Mouse (Mus musculus): ENCODE measurements around the gene Crcp.

The Crcp gene

GRCm38 (mm10) chr5:130060329-130060665, 31.2 kb downstream of the Crcp start:
- DNase-seq = no peak

GRCm38 (mm10) chr5:130062096-130062495, 33.0 kb downstream of the Crcp start:
- DNase-seq = no peak

- DNase-seq = peak; percentile 81
Measured at GRCm38 (mm10) chr5:130063760-130064159, 34.7 kb downstream of the Crcp start.

- DNase-seq = no peak
Measured at GRCm38 (mm10) chr5:130065579-130065978, 36.5 kb downstream of the Crcp start.

DNA sequence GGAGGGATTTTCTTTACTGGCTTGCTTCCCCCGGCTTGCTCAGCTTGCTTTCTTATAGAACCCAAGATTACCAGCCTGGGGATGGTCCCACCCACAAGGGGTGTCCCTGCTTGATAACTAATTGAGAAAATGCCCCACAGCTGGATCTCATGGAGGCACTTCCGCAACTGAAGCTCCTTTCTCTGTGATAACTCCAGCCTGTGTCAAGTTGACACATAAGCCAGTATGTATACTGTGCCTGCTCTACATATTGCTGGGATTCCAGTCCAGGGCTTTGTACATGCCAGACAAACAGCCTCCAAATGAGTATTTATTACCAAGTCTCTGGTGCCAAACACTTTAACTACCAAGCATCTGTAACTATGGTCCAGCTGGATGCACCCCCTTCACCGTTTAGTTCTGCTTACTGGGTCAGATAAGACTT, 38.8 kb downstream of the Crcp start:
- no peak for DNase-seq

- DNase-seq = no peak
Measured at GRCm38 (mm10) chr5:130073026-130073425, 43.9 kb downstream of the Crcp start, which contains the start of gene Tpst1. Gene Tpst1, plus strand, starts transcription at chr5:130073326.

- peak; percentile 48 for DNase-seq
Measured at GRCm38 (mm10) chr5:130074491-130074890, 45.4 kb downstream of the Crcp start.

DNA sequence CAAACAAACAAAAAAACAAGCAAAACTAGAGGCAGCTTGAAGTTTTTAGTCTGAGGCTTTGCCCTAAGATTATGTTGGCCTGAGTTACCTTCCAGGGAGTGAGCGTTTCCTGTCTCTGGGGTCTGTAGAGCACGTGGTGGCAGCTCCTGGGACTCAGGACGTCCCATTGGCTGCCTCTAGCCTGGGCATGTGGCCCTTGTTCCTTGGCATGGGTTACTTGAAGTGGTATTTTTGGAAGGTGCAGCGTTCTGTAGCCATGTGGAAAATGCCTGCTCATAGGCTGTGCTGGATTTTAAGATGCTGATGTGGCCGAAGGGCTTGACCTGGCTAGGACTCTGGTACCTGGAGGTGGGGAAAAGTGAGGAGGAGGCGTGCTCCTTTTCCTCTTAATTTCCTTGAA, 47.3 kb downstream of the Crcp start:
- DNase-seq = peak; percentile 47

DNA sequence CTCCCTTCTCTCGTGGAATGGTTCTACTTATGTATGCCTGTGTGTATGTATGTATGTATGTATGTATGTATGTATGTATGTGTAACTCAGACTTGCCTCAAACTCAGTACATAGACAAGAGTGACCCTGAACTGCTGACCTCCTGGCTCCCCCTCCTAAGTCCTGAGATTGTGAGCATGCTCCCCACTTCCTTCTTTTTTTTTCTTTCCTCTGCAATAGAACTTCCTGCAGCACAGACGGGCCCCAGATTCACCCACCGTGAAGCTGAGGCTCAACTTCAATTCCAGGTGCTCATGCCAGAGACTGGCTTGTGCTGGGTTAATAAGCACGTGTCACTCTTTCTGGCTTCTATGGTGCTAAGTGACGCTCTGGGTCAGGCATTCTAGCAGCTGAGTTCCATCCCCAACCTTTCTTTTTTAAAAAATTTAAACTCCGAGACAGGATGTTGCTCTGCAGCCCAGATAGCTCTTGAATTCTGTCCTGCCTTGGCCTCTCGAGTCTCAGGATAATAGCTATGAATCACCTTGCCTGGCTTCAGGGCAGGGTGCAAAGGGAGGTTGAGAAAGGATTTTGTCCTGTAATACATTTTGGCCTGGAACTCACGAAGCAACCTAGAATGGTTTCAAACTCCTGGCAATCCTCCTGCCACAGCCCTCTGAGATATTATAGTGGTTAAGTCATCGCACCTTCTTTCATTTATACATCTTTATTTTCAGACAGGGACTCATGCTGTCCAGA, 49.2 kb downstream of the Crcp start:
- no peak for DNase-seq

DNA sequence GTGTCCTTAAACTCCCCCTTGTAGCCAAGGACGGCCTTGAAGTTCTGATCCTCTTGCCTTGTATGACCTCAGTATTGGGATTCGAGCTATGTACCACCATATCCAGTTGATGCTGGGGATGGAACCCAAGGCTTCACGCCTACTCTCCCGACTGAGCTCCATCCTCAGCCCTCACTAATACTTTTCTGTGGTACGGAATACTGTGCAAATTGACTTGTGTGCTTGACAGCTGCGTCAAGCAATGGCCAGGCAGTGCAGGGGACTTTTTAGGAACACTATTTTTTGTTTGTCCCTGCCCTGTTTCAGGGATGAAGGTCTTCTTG, 49.7 kb downstream of the Crcp start:
- DNase-seq = no peak

- peak; percentile 94 for DNase-seq
Measured at GRCm38 (mm10) chr5:130079202-130080050, 50.3 kb downstream of the Crcp start.

GRCm38 (mm10) chr5:130080051-130080681, 51.1 kb downstream of the Crcp start:
- peak; percentile 41 for DNase-seq

DNA sequence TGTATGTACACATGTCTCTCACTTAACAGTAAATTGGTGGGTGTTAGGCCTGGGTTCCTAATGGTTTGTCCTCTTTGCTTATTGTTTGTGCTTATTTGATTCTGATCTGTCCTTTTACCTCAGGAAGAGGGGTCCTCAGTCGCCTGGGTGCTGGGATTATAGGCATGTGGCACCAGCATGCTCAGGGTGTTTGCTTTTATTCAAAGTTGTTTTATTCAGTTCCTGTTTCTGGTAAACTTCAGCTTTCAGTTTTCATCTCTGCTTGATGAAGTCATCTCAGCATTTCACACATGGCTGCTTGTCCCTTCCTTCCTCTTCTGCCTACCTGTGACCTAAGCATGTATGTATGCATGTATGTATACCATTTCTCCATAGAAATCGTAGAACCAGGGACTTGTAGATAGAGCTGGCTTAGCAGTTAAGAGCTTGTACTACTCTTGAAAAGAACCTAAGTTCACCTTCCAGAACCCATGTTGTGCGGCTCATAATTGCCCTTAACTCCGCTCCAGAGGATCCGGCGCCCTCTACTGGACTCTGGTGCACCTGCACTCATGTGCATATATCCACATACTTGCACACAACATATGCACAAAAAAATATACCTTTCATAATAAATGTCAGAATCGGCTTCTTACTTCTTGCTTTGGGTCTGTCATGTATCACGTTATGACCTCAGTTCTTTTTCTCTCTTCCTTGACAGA, 52.2 kb downstream of the Crcp start:
- no peak for DNase-seq

DNA sequence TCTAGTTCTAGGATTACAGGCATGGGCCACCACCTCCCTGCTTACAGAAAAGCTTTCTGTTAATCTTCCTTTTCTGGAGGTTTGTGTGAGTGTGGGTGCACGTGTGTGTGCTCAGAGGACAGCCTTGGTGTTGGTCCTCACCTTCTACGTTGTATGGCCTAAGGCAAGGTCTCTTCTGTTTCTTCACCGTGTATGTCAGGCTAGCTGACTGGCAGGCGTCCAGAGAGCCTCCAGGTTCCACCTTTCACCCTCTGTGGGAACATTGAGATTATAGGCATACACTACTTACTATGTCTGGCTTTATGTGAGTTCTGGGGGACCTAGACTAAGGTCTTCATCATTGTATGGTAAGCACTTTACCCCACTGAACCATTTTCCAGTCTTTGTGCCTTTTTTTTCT, 53.3 kb downstream of the Crcp start:
- no peak for DNase-seq

DNA sequence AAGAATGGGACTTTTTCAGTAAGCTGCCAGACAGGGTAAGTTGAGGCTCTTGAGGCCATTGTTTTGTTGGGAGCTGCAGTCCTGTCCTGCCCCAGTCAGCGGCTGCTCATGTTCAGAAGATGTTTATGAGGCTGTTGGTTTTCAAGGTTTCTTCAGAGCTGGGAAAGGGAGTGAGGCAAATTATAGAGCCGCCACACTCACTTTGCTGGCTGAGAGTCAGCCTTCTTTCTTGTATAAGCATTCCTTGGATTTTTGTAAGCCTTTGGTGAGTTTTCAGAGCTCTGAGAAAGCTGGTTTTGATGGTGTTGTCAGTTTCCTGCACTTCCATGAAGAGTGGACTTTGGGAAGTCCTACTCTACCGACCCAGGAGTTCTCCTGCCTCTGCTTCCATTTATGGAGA, 55.2 kb downstream of the Crcp start:
- DNase-seq = no peak

- DNase-seq = no peak
Measured at GRCm38 (mm10) chr5:130088008-130088407, 58.9 kb downstream of the Crcp start.

DNA sequence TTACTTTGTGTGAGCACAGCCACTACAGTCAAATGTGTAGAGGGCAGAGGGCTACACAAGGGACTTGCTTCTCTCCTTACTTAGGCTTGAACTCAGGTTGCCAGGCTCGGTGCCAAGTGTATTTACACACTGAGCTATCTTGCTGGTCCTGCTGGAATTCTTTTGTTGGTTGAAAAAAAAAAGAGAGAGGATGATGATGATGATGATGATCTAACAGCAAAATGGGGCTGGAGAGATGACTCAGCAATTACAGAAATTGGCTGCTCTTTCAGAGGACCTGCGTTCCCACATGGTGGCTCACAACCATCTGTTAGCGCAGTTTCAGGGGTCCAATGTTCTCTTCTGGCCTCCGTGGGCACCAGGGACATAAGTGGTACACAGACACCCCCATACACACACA, 59.5 kb downstream of the Crcp start:
- no peak for DNase-seq

DNA sequence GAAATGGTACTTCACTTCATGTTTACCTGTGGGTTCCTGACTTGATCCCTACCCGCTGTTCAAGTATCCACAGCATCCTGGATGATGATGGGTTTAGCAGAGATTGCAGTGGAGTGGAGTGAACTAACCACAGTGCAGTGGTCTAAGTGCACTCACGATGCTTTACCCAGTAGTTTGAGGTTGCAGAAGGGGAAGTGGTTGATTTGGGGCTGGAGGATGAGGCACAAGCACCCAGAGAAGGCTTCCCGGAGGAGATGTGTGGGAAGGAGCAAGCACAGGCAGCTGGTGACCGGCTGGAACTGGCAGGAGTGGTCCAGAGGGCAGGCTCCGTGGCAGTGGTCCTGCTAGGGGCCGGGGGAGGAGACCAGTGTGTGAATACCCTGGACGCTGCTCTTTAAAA, 60.1 kb downstream of the Crcp start:
- DNase-seq = no peak

GRCm38 (mm10) chr5:130089626-130090393, 60.7 kb downstream of the Crcp start:
- DNase-seq = no peak

DNA sequence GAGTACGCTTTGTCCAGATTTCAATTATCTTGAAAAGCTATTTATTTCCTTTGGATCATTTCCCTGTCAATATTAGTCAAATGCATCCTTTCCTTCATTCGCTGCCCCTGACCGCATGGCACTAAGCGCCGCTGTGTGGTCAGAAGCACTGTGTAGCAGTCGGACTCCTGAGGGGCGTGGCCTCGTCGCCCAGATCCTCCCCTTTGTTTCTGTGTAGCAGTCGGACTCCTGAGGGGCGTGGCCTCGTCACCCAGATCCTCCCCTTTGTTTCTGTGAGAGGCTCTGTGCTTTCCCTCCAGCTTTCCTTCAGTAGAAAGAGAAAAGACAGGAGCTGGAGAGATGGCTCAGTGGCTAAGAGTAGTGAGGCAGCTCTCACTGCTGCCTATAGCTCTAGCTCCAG, 67.7 kb downstream of the Crcp start:
- no peak for DNase-seq

DNA sequence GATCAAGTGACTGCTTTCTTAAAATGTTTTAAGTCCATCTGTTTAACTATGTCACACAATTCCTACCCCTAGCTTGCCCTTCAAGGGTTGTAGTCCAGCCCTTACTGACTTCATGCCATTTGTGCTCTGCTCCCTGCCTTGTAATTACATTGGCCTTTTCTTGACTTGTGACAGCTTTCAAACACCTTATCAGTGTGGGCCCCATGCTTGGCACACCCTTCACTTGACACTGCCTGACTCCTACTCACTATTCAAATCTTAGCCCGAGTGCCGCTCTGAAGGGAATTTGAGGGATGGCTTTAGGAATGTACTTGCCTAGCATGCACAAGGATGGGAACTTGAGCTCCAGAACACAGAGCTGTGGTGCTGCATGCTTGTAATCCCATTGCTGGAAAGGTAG, 68.7 kb downstream of the Crcp start:
- DNase-seq = no peak

GRCm38 (mm10) chr5:130101724-130102123, 72.6 kb downstream of the Crcp start:
- DNase-seq = no peak

- DNase-seq = no peak
Measured at GRCm38 (mm10) chr5:130109348-130109747, 80.3 kb downstream of the Crcp start.
